Mouse (Mus musculus): Measurements from ENCODE around the gene Cadm4.

DNA sequence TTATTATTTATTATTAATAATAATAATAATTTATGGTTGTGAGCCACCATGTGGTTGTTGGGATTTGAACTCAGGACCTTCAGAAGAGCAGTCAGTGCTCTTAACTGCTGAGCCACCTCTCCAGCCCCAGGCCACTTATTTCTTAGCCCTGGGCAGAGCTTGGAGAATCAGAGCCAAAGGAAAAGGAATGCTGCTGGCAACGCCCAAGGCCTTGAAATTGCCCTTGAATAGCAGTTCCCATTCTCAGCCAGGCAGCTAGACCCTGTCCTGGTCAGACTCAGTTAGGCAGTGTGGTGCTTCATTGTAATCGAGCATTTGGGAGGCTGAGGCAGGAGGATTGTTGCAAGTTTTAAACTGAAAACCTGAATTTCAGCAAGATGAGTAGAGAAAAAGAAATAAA is 27.6 kb upstream of the Cadm4 start:
- TF ChIP-seq EP300 (IDR thresholded peaks at IDR 0.05; ENCODE audit: low read length) (no peak), TBP (conservative IDR thresholded peaks at IDR 0.05; ENCODE audit: low read depth, low read length) (no peak), UBTF (IDR thresholded peaks at IDR 0.05; ENCODE audit: low read depth, low read length) (no peak), CTCF (conservative IDR thresholded peaks at IDR 0.05 in 1 of 2, IDR thresholded peaks at IDR 0.05 in 1 of 2; ENCODE audit: low read depth in 2 of 2, low read length in 2 of 2) (no peak), POLR2A (IDR thresholded peaks at IDR 0.05; ENCODE audit: low read depth, low read length) (no peak), MEF2A (IDR thresholded peaks at IDR 0.05; ENCODE audit: borderline replicate concordance, low read depth, low read length) (no peak), E2F4 (IDR thresholded peaks at IDR 0.05; ENCODE audit: insufficient replicate concordance, low read depth, low read length) (no peak), ZKSCAN1 (IDR thresholded peaks at IDR 0.05; ENCODE audit: borderline replicate concordance, low read depth, low read length) (no peak), RAD21 (IDR thresholded peaks at IDR 0.05; ENCODE audit: low read depth, low read length) (no peak), MYC (IDR thresholded peaks at IDR 0.05; ENCODE audit: low read depth, low read length) (no peak), MAX (IDR thresholded peaks at IDR 0.05; ENCODE audit: low read length) (no peak), MXI1 (IDR thresholded peaks at IDR 0.05; ENCODE audit: low read depth, low read length) (no peak), USF2 (conservative IDR thresholded peaks at IDR 0.05; ENCODE audit: low read depth, low read length) (no peak)
